Mouse (Mus musculus): Measurements from ENCODE around the gene Gja3. TPM values are rescaled to one million over a fixed set of nuclear protein-coding genes. Genes with fewer than 3 reads are reported as not detected.
A peak's percentile ranks its signal among the peaks of the same experiment; 100 is the strongest.
"Not testable (repeated sequence)": the region's sequence is repeated elsewhere in the genome, so short reads cannot be mapped to it uniquely, and the experiment has no call there.

The Gja3 gene
- polyA plus RNA-seq, 1 experiment from 2014 or later = not detected

- in situ Hi-C loops (cut with MboI; ENCODE audit: low pct_unique_long_range_greater_than_20kb) = no loop called here
- peaks cover 8% of the 10 kb centered on the region for H3K27me3 ChIP-seq
- DNase-seq (ENCODE audit: low read depth, low spot score) (no peak), ATAC-seq (no peak)
- TF ChIP-seq CTCF (IDR thresholded peaks at IDR 0.05) = no peak
- CTCF ChIA-PET = no interaction called here
- POLR2A ChIA-PET = no interaction called here
Measured at GRCm38 (mm10) chr14:57090001-57090400, 32.1 kb upstream of the Gja3 start.

- DNase-seq (ENCODE audit: low read depth, low spot score) = no peak
- in situ Hi-C loops (cut with MboI; ENCODE audit: low pct_unique_long_range_greater_than_20kb) = no loop called here
- TF ChIP-seq CTCF (IDR thresholded peaks at IDR 0.05) = no peak
- ChIA-PET POLR2A (no interaction called here), CTCF (no interaction called here)
- peaks cover 8% of the 10 kb centered on the region for H3K27me3 ChIP-seq
- ATAC-seq = no peak
Measured at GRCm38 (mm10) chr14:57089107-57089506, 31.2 kb upstream of the Gja3 start.

- ATAC-seq (no peak), DNase-seq (ENCODE audit: low read depth, low spot score) (no peak)
- TF ChIP-seq CTCF (IDR thresholded peaks at IDR 0.05) = no peak
- H3K27me3 ChIP-seq = peaks cover 6% of the 10 kb centered on the region
- in situ Hi-C loops (cut with MboI; ENCODE audit: low pct_unique_long_range_greater_than_20kb) = no loop called here
- POLR2A ChIA-PET = no interaction called here
- CTCF ChIA-PET = no interaction called here
Measured at GRCm38 (mm10) chr14:57084180-57084668, 26.3 kb upstream of the Gja3 start.

DNA sequence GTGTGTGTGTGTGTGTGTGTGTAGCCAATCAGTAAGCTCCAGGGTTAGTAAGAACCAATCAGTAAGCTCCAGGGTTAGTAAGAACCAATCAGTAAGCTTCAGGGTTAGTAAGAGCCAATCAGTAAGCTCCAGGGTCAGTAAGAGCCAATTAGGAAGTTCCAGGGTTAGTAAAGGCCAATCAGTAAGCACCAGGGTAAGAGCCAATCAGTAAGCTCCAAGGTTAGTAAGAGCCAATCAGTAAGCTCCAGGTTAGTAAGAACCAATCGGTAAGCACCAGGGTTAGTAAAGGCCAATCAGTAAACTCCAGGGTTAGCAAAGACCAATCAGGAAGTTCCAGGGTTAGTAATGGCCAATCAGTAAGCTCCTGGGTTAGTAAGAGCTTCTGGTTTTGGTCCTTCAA is 25.0 kb upstream of the Gja3 start:
- in situ Hi-C loops (cut with MboI; ENCODE audit: low pct_unique_long_range_greater_than_20kb) = no loop called here
- H3K27me3 ChIP-seq = peaks cover 6% of the 10 kb centered on the region
- CTCF ChIA-PET = interaction anchor here (1.2 to 1.3 kb wide), 2 partner anchors 9 to 61 kb away, joined by 3 read pairs; no protein-coding TSS in a partner anchor
- DNase-seq (ENCODE audit: low read depth, low spot score) (no peak), ATAC-seq (no peak)
- TF ChIP-seq CTCF (IDR thresholded peaks at IDR 0.05) = no peak
- POLR2A ChIA-PET = no interaction called here

DNA sequence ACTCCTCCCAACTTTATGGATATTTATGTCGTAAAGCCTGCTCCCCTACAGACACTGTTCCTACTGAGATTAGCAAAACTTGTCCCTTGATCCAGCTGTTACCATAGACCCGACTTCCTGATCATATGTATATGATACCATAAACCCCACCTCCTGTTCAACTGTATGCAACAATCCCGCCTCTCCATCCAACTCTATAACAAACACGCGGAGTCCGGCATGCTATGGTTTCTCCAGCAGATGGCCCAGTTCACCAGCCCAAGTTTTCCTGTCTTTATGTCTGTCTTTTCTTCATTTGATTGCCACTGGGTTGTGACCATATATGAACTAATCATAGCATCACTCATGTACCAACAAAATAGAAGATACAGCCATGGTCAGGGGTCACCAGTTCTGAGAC is 17.6 kb upstream of the Gja3 start:
- DNase-seq (ENCODE audit: low read depth, low spot score) (no peak), ATAC-seq (no peak)
- H3K27me3 ChIP-seq = peaks cover 10% of the 10 kb centered on the region
- in situ Hi-C loops (cut with MboI; ENCODE audit: low pct_unique_long_range_greater_than_20kb) = no loop called here
- ChIA-PET CTCF (no interaction called here), POLR2A (no interaction called here)
- TF ChIP-seq CTCF (IDR thresholded peaks at IDR 0.05) = peak; percentile 41

- H3K27me3 ChIP-seq = peaks cover 13% of the 10 kb centered on the region
- peak; percentile 62 for TF ChIP-seq CTCF (IDR thresholded peaks at IDR 0.05)
- ATAC-seq; DNase-seq (ENCODE audit: low read depth, low spot score); POLR2A ChIA-PET; CTCF ChIA-PET: not testable (repeated sequence)
- in situ Hi-C loops (cut with MboI; ENCODE audit: low pct_unique_long_range_greater_than_20kb) = loop anchor here (5.0 to 25.0 kb wide), 2 partner anchors 98 to 683 kb away; no protein-coding TSS in a partner anchor
Measured at GRCm38 (mm10) chr14:57069906-57070305, 12.0 kb upstream of the Gja3 start.

- CTCF ChIA-PET = no interaction called here
- POLR2A ChIA-PET = no interaction called here
- TF ChIP-seq CTCF (IDR thresholded peaks at IDR 0.05) = no peak
- DNase-seq (ENCODE audit: low read depth, low spot score) = no peak
- no peak for ATAC-seq
- in situ Hi-C loops (cut with MboI; ENCODE audit: low pct_unique_long_range_greater_than_20kb) = loop anchor here (5.0 to 25.0 kb wide), 2 partner anchors 94 to 679 kb away; no protein-coding TSS in a partner anchor
- peaks cover 20% of the 10 kb centered on the region for H3K27me3 ChIP-seq
Measured at GRCm38 (mm10) chr14:57066053-57066452, 8.2 kb upstream of the Gja3 start.

- TF ChIP-seq CTCF (IDR thresholded peaks at IDR 0.05) = peak; percentile 74
- CTCF ChIA-PET = interaction anchor here (1.0 to 1.1 kb wide), 2 partner anchors 13 to 95 kb away, joined by 3 to 4 read pairs; no protein-coding TSS in a partner anchor
- POLR2A ChIA-PET; DNase-seq (ENCODE audit: low read depth, low spot score); ATAC-seq: not testable (repeated sequence)
- in situ Hi-C loops (cut with MboI; ENCODE audit: low pct_unique_long_range_greater_than_20kb) = loop anchor here (25.0 kb wide), 1 partner anchor 673 kb away; no protein-coding TSS in a partner anchor
- H3K27me3 ChIP-seq = peaks cover 53% of the 10 kb centered on the region
Measured at GRCm38 (mm10) chr14:57060052-57060451, 2.2 kb upstream of the Gja3 start.

GRCm38 (mm10) chr14:57057204-57057562 is 717 bp downstream of the Gja3 start:
- no peak for ATAC-seq
- H3K27me3 ChIP-seq = peaks cover 43% of the 10 kb centered on the region

DNA sequence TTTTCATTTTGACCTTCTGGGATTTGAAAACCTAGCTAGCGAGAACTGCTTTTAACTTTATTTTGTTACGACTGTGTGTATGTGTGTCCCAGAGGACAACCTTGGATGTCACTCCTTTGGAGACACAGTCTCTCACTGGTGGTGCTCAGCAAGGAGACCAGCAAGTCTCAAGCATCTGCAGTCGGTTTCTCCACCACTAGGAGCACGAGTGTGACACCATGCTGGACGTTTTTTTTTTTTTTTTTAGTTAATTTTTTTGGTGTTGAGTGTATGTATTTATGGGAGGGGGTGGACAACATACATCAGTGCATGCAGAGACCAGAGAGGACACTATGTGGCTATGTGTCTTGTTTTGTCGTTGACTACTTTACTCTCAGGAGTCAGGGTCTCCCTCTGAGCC is 5.2 kb downstream of the Gja3 start:
- ATAC-seq (no peak), DNase-seq (ENCODE audit: low read depth, low spot score) (no peak)
- ChIA-PET CTCF (no interaction called here), POLR2A (no interaction called here)
- peaks cover 35% of the 10 kb centered on the region for H3K27me3 ChIP-seq
- in situ Hi-C loops (cut with MboI; ENCODE audit: low pct_unique_long_range_greater_than_20kb) = loop anchor here (10.0 to 25.0 kb wide), 2 partner anchors 228 to 665 kb away; no protein-coding TSS in a partner anchor
- TF ChIP-seq CTCF (IDR thresholded peaks at IDR 0.05) = no peak

More at GRCm38 (mm10) chr14:57057204-57057562, 717 bp downstream of the Gja3 start:
- TF ChIP-seq CTCF (IDR thresholded peaks at IDR 0.05) = no peak
- CTCF ChIA-PET = no interaction called here
- POLR2A ChIA-PET = no interaction called here
- in situ Hi-C loops (cut with MboI; ENCODE audit: low pct_unique_long_range_greater_than_20kb) = loop anchor here (10.0 to 25.0 kb wide), 2 partner anchors 232 to 670 kb away; no protein-coding TSS in a partner anchor
- DNase-seq (ENCODE audit: low read depth, low spot score) = no peak

DNA sequence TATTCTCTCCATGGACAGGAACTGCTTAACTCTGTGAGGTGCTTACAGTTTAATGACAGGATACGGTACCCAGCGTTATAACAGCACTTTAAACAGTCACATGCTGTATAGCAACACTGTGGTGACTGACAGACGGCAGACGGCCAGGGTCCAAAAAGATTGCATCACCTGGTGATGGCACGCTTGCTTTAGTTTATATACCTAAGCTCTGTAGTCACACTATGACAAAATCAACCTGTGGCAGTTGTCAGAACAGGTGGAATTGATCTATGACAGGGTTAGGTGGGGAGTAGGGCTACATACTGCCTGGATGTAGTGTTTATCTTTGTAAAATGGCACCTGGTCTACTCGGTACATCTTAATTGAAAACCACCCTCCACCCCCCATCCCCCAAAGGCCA is 14.0 kb downstream of the Gja3 start:
- no peak for ATAC-seq
- CTCF ChIA-PET = no interaction called here
- in situ Hi-C loops (cut with MboI; ENCODE audit: low pct_unique_long_range_greater_than_20kb) = no loop called here
- peaks cover 5% of the 10 kb centered on the region for H3K27me3 ChIP-seq
- TF ChIP-seq CTCF (IDR thresholded peaks at IDR 0.05) = no peak
- POLR2A ChIA-PET = no interaction called here
- no peak for DNase-seq (ENCODE audit: low read depth, low spot score)

DNA sequence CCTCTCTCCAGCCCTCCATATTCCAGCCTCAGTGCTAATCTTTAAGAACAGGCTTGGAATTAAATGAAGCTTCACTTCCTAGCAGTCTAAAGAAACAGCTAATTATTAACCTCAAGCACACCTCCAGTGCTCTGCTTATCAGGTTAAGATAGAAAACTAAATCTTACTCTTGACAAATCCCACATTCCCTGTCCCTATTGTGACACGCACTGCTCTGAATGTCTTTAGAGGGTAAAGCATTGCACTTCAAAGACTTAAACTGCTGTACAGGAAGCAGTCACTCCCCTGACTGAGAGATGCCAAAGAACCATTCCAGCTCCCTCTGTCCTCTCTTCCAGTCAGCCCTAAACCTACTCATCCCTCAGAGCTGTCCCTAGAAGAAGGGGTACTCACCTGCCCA is 16.5 kb downstream of the Gja3 start:
- CTCF ChIA-PET = no interaction called here
- ATAC-seq (no peak), DNase-seq (ENCODE audit: low read depth, low spot score) (no peak)
- in situ Hi-C loops (cut with MboI; ENCODE audit: low pct_unique_long_range_greater_than_20kb) = no loop called here
- H3K27me3 ChIP-seq = peaks cover 14% of the 10 kb centered on the region
- TF ChIP-seq CTCF (IDR thresholded peaks at IDR 0.05) = no peak
- POLR2A ChIA-PET = no interaction called here

Measured in Patski (cell line).